Mouse (Mus musculus): ENCODE measurements at regions not wholly inside any gene's neighbourhood (a gene's known extent, or its start where the extent isn't known, plus 50 kb on each side); places are given as distances from the start of the nearest gene placed in this dataset.

- in situ Hi-C loops (cut with MboI; ENCODE audit: low sequenced_read_pairs in 2 of 2, unreplicated experiment in 2 of 2): no loop called here
- no peaks in the 10 kb centered on the region for H3K36me3 ChIP-seq (ENCODE audit: control insufficient read depth, insufficient read depth, low read length, poor library complexity, severe bottlenecking)
- H3K27ac ChIP-seq (ENCODE audit: insufficient read depth, low read depth, low read length, poor library complexity, severe bottlenecking): no peak overlapping the region
- H3K4me1 ChIP-seq (ENCODE audit: control insufficient read depth in 2 of 2, insufficient read depth in 2 of 2, low read length in 2 of 2, poor library complexity in 1 of 2): no peaks in the 10 kb centered on the region
- DNase-seq (ENCODE audit: low read depth, low spot score): no peak
- no peaks in the 10 kb centered on the region for H3K9me3 ChIP-seq (ENCODE audit: control insufficient read depth, insufficient read depth, low read depth, low read length)
- no peak for TF ChIP-seq HCFC1 (IDR thresholded peaks at IDR 0.05; ENCODE audit: borderline replicate concordance, insufficient read depth, low read length)
- no peak overlapping the region for H3K9ac ChIP-seq (ENCODE audit: insufficient read depth, low read depth, low read length, poor library complexity, severe bottlenecking)
- no peak overlapping the region for H3K4me3 ChIP-seq (ENCODE audit: insufficient read depth in 1 of 2, low read depth in 1 of 2, low read length in 2 of 2, poor library complexity in 1 of 2, severe bottlenecking in 1 of 2)
Observed at GRCm38 (mm10) chr2:50356089-50356488, 59.5 kb upstream of the Mmadhc start.

GRCm38 (mm10) chr2:50347486-50348265 lies 51.1 kb upstream of the Mmadhc start:
- no peak overlapping the region for H3K9ac ChIP-seq (ENCODE audit: insufficient read depth, low read depth, low read length, poor library complexity, severe bottlenecking)
- H3K9me3 ChIP-seq (ENCODE audit: control insufficient read depth, insufficient read depth, low read depth, low read length): no peaks in the 10 kb centered on the region
- no peak for DNase-seq (ENCODE audit: low read depth, low spot score)
- no peaks in the 10 kb centered on the region for H3K36me3 ChIP-seq (ENCODE audit: control insufficient read depth, insufficient read depth, low read length, poor library complexity, severe bottlenecking)
- H3K4me1 ChIP-seq (ENCODE audit: control insufficient read depth in 2 of 2, insufficient read depth in 2 of 2, low read length in 2 of 2, poor library complexity in 1 of 2): no peaks in the 10 kb centered on the region
- TF ChIP-seq MAFK (IDR thresholded peaks at IDR 0.05; ENCODE audit: insufficient read depth, low read depth, low read length) (no peak), CHD2 (IDR thresholded peaks at IDR 0.05; ENCODE audit: low read depth, low read length) (no peak), ZNF384 (IDR thresholded peaks at IDR 0.05; ENCODE audit: low read depth, low read length) (no peak), HCFC1 (IDR thresholded peaks at IDR 0.05; ENCODE audit: borderline replicate concordance, insufficient read depth, low read length) (no peak), ZC3H11A (IDR thresholded peaks at IDR 0.05; ENCODE audit: borderline replicate concordance, low read depth, low read length) (no peak)
- in situ Hi-C loops (cut with MboI; ENCODE audit: low sequenced_read_pairs in 2 of 2, unreplicated experiment in 2 of 2): no loop called here
- no peak overlapping the region for H3K27ac ChIP-seq (ENCODE audit: insufficient read depth, low read depth, low read length, poor library complexity, severe bottlenecking)
- H3K4me3 ChIP-seq (ENCODE audit: insufficient read depth in 1 of 2, low read depth in 1 of 2, low read length in 2 of 2, poor library complexity in 1 of 2, severe bottlenecking in 1 of 2): no peak overlapping the region
